Mouse (Mus musculus): ENCODE data around the gene Capn8. TPM values are rescaled to one million over a fixed set of nuclear protein-coding genes. Genes with fewer than 3 reads are reported as not detected.

The Capn8 gene
- polyA plus RNA-seq, 1 experiment from 2014 or later = not detected

DNA sequence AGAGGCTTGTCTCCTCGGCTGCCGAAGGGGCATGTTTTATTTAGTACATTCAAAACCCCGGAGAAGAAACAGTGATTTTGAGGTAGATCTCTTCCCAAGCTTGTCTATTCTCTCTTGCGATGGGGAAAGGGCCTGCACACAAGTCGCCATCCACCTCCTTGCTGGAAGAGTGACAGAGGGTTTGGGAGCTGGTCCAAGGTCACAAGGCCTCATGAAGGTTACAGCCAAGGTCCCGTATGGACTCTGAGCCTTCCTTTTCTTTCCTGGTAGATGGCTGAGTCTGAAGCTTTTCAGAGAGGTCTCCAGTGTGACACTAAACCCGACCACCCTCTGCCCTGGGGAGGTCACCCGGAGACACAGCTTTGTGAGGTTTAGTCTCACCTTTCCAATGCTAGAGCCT, 56.4 kb downstream of the Capn8 start:
- 88% methylated on average over 8 of the region's 8 CpGs for WGBS

DNA sequence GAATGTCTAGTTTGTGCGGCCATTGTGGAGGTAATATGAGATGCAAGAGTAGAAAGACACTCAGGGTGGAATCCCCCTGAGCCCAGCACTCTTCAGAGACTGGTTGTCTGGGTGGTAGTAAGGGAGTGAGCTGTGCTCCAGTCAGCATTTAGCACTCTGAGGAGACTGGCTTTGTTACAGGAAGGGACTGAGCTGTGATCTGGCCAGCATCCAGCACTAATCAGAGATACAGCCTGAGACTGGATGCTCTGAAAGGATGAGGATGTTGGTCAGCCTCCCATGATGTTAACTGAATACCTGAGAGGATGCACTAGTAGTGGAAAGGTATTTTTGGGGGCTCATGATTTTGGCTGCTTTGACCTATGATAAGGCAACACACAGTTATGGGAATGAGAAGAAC, 61.4 kb downstream of the Capn8 start:
- 0 out of 2 replicates have a peak, but pooled peaks have one; percentile 26 for ATAC-seq (ENCODE audit: insufficient number of reproducible peaks, insufficient read depth, low FRiP score, low read depth)
- no peaks in the 10 kb centered on the region for H3K27me3 ChIP-seq (ENCODE audit: control insufficient read depth, insufficient read depth, low read length)
- no peak overlapping the region for H3K4me2 ChIP-seq (ENCODE audit: low read length)
- H3K9me3 ChIP-seq (ENCODE audit: control insufficient read depth, low read length) = no peaks in the 10 kb centered on the region
- 57% methylated on average over 1 of the region's 1 CpGs for WGBS
- H3K36me3 ChIP-seq (ENCODE audit: control insufficient read depth, insufficient read depth, low read length) = no peaks in the 10 kb centered on the region
- H3K4me3 ChIP-seq (ENCODE audit: control insufficient read depth in 1 of 2, insufficient read depth in 1 of 2, low read depth in 1 of 2, low read length in 2 of 2) = no peak overlapping the region
- no peaks in the 10 kb centered on the region for H3K4me1 ChIP-seq (ENCODE audit: control insufficient read depth in 2 of 2, insufficient read depth in 2 of 2, low read length in 2 of 2)
- no peak overlapping the region for H3K9ac ChIP-seq (ENCODE audit: low read length)
- no peak overlapping the region for H3K27ac ChIP-seq (replicated peaks in 1 of 2; ENCODE audit: control insufficient read depth in 1 of 2, insufficient read depth in 1 of 2, low read depth in 2 of 2, low read length in 2 of 2)

More for the DNA sequence above, 56.4 kb downstream of the Capn8 start:
- Histone ChIP-seq H3K27ac (replicated peaks in 1 of 2; ENCODE audit: control insufficient read depth in 1 of 2, insufficient read depth in 1 of 2, low read depth in 2 of 2, low read length in 2 of 2) (no peak overlapping the region), H3K4me1 (ENCODE audit: control insufficient read depth in 2 of 2, insufficient read depth in 2 of 2, low read length in 2 of 2) (no peaks in the 10 kb centered on the region; a peak in 1 of 4 replicates), H3K4me3 (ENCODE audit: control insufficient read depth in 1 of 2, insufficient read depth in 1 of 2, low read depth in 1 of 2, low read length in 2 of 2) (no peak overlapping the region), H3K4me2 (ENCODE audit: low read length) (no peak overlapping the region), H3K36me3 (ENCODE audit: control insufficient read depth, insufficient read depth, low read length) (no peaks in the 10 kb centered on the region), H3K9ac (ENCODE audit: low read length) (no peak overlapping the region), H3K9me3 (ENCODE audit: control insufficient read depth, low read length) (peaks cover 7% of the 10 kb centered on the region; the same call in 1 of the 2 replicates), H3K27me3 (ENCODE audit: control insufficient read depth, insufficient read depth, low read length) (no peaks in the 10 kb centered on the region)
- ATAC-seq (ENCODE audit: insufficient number of reproducible peaks, insufficient read depth, low FRiP score, low read depth) = no peak

DNA sequence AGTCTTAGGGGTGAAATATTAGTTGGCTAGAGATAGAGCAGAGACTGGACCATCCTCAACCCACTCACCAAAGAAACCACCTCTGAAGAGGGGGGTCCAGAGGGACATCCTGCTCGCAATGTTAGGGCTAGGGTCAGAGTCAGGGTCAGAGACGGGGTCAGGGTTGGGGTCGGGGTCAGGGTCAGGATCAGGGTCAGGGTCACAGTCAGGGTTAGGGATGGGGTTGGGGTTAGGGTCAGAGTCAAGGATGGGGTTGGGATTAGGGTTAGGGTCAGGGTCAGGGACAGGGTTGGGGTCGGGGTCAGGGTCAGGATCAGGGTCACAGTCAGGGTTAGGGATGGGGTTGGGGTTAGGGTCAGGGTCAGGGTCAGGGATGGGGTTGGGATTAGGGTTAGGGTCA, 64.4 kb downstream of the Capn8 start:
- no peak overlapping the region for H3K27ac ChIP-seq (replicated peaks in 1 of 2; ENCODE audit: control insufficient read depth in 1 of 2, insufficient read depth in 1 of 2, low read depth in 2 of 2, low read length in 2 of 2)
- ATAC-seq (ENCODE audit: insufficient number of reproducible peaks, insufficient read depth, low FRiP score, low read depth) = no peak
- no peaks in the 10 kb centered on the region for H3K27me3 ChIP-seq (ENCODE audit: control insufficient read depth, insufficient read depth, low read length)
- 87% methylated on average over 4 of the region's 4 CpGs for WGBS
- H3K4me3 ChIP-seq (ENCODE audit: control insufficient read depth in 1 of 2, insufficient read depth in 1 of 2, low read depth in 1 of 2, low read length in 2 of 2) = no peak overlapping the region
- H3K4me1 ChIP-seq (ENCODE audit: control insufficient read depth in 2 of 2, insufficient read depth in 2 of 2, low read length in 2 of 2) = peaks cover 3% of the 10 kb centered on the region in 2 experiments; a peak in 2 of 4 replicates
- H3K36me3 ChIP-seq (ENCODE audit: control insufficient read depth, insufficient read depth, low read length) = no peaks in the 10 kb centered on the region
- no peaks in the 10 kb centered on the region for H3K9me3 ChIP-seq (ENCODE audit: control insufficient read depth, low read length)
- H3K4me2 ChIP-seq (ENCODE audit: low read length) = no peak overlapping the region
- no peak overlapping the region for H3K9ac ChIP-seq (ENCODE audit: low read length)

GRCm38 (mm10) chr1:182633712-182634294, 69.0 kb downstream of the Capn8 start:
- no peak for ATAC-seq (ENCODE audit: insufficient number of reproducible peaks, insufficient read depth, low FRiP score, low read depth)
- Histone ChIP-seq H3K4me3 (ENCODE audit: control insufficient read depth in 1 of 2, insufficient read depth in 1 of 2, low read depth in 1 of 2, low read length in 2 of 2) (no peak overlapping the region), H3K27ac (replicated peaks in 1 of 2; ENCODE audit: control insufficient read depth in 1 of 2, insufficient read depth in 1 of 2, low read depth in 2 of 2, low read length in 2 of 2) (no peak overlapping the region), H3K36me3 (ENCODE audit: control insufficient read depth, insufficient read depth, low read length) (no peaks in the 10 kb centered on the region), H3K4me1 (ENCODE audit: control insufficient read depth in 2 of 2, insufficient read depth in 2 of 2, low read length in 2 of 2) (peaks cover 3% of the 10 kb centered on the region in 2 experiments; a peak in 2 of 4 replicates), H3K27me3 (ENCODE audit: control insufficient read depth, insufficient read depth, low read length) (no peaks in the 10 kb centered on the region), H3K4me2 (ENCODE audit: low read length) (no peak overlapping the region), H3K9ac (ENCODE audit: low read length) (no peak overlapping the region), H3K9me3 (ENCODE audit: control insufficient read depth, low read length) (no peaks in the 10 kb centered on the region)
- WGBS = 49% methylated on average over 12 of the region's 12 CpGs

- WGBS = 74% methylated on average over 7 of the region's 7 CpGs
Observed at GRCm38 (mm10) chr1:182639016-182639415, 74.2 kb downstream of the Capn8 start.

DNA sequence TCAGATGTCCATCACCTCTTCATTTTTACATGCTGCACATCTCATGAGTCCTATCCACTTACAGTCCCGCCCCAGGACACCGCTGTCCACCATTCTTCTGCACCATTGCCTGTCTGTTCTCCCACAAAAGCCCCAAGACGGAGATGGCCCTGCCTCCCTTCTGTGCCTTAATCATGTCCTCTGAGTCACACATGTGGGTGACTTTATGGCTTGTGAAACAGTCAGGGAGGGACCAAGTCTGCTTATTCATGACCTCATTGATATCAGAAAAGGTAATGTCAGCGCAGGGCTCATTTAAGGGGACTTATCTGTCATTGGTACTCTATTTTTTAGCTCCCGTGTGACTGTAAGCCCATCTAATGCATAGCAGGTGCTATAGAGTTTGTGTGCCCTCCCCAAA, 74.6 kb downstream of the Capn8 start:
- WGBS = 82% methylated on average over 5 of the region's 5 CpGs
- Histone ChIP-seq H3K36me3 (ENCODE audit: control insufficient read depth, insufficient read depth, low read length) (no peaks in the 10 kb centered on the region), H3K27ac (replicated peaks in 1 of 2; ENCODE audit: control insufficient read depth in 1 of 2, insufficient read depth in 1 of 2, low read depth in 2 of 2, low read length in 2 of 2) (no peak overlapping the region), H3K9me3 (ENCODE audit: control insufficient read depth, low read length) (no peaks in the 10 kb centered on the region), H3K9ac (ENCODE audit: low read length) (no peak overlapping the region), H3K4me3 (ENCODE audit: control insufficient read depth in 1 of 2, insufficient read depth in 1 of 2, low read depth in 1 of 2, low read length in 2 of 2) (no peak overlapping the region), H3K4me2 (ENCODE audit: low read length) (no peak overlapping the region), H3K4me1 (ENCODE audit: control insufficient read depth in 2 of 2, insufficient read depth in 2 of 2, low read length in 2 of 2) (no peaks in the 10 kb centered on the region; a peak in 1 of 4 replicates), H3K27me3 (ENCODE audit: control insufficient read depth, insufficient read depth, low read length) (no peaks in the 10 kb centered on the region)
- no peak for ATAC-seq (ENCODE audit: insufficient number of reproducible peaks, insufficient read depth, low FRiP score, low read depth)

More at GRCm38 (mm10) chr1:182639016-182639415, 74.2 kb downstream of the Capn8 start:
- Histone ChIP-seq H3K36me3 (ENCODE audit: control insufficient read depth, insufficient read depth, low read length) (no peaks in the 10 kb centered on the region), H3K4me2 (ENCODE audit: low read length) (no peak overlapping the region), H3K27me3 (ENCODE audit: control insufficient read depth, insufficient read depth, low read length) (no peaks in the 10 kb centered on the region), H3K9me3 (ENCODE audit: control insufficient read depth, low read length) (no peaks in the 10 kb centered on the region), H3K9ac (ENCODE audit: low read length) (no peak overlapping the region), H3K4me1 (ENCODE audit: control insufficient read depth in 2 of 2, insufficient read depth in 2 of 2, low read length in 2 of 2) (no peaks in the 10 kb centered on the region; a peak in 1 of 4 replicates), H3K4me3 (ENCODE audit: control insufficient read depth in 1 of 2, insufficient read depth in 1 of 2, low read depth in 1 of 2, low read length in 2 of 2) (no peak overlapping the region), H3K27ac (replicated peaks in 1 of 2; ENCODE audit: control insufficient read depth in 1 of 2, insufficient read depth in 1 of 2, low read depth in 2 of 2, low read length in 2 of 2) (no peak overlapping the region)
- ATAC-seq (ENCODE audit: insufficient number of reproducible peaks, insufficient read depth, low FRiP score, low read depth) = no peak

DNA sequence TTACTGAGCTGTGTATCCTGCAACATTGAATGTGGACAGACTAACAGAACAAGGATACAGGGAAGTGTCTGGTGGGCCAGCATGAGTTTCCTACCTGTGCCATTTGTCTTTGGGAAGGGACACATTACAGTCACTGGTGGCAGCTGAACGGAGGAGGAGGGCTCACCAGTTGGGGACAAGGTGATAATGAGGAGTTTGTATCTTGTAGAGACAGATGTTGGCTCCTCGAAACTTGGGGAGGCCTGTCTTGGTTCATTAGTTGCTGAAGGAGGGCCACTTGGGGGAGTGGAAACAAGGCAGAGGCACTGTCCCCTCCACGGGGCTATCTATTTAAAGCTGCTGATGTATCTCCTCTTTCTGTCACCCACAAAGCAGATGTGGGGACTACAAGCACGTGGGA, 75.3 kb downstream of the Capn8 start:
- no peak overlapping the region for H3K4me3 ChIP-seq (ENCODE audit: control insufficient read depth in 1 of 2, insufficient read depth in 1 of 2, low read depth in 1 of 2, low read length in 2 of 2)
- no peak overlapping the region for H3K9ac ChIP-seq (ENCODE audit: low read length)
- H3K4me1 ChIP-seq (ENCODE audit: control insufficient read depth in 2 of 2, insufficient read depth in 2 of 2, low read length in 2 of 2) = no peaks in the 10 kb centered on the region; a peak in 1 of 4 replicates
- no peaks in the 10 kb centered on the region for H3K27me3 ChIP-seq (ENCODE audit: control insufficient read depth, insufficient read depth, low read length)
- H3K9me3 ChIP-seq (ENCODE audit: control insufficient read depth, low read length) = no peaks in the 10 kb centered on the region
- no peak overlapping the region for H3K4me2 ChIP-seq (ENCODE audit: low read length)
- no peak for ATAC-seq (ENCODE audit: insufficient number of reproducible peaks, insufficient read depth, low FRiP score, low read depth)
- 51% methylated on average over 4 of the region's 4 CpGs for WGBS
- H3K27ac ChIP-seq (replicated peaks in 1 of 2; ENCODE audit: control insufficient read depth in 1 of 2, insufficient read depth in 1 of 2, low read depth in 2 of 2, low read length in 2 of 2) = no peak overlapping the region
- no peaks in the 10 kb centered on the region for H3K36me3 ChIP-seq (ENCODE audit: control insufficient read depth, insufficient read depth, low read length)

DNA sequence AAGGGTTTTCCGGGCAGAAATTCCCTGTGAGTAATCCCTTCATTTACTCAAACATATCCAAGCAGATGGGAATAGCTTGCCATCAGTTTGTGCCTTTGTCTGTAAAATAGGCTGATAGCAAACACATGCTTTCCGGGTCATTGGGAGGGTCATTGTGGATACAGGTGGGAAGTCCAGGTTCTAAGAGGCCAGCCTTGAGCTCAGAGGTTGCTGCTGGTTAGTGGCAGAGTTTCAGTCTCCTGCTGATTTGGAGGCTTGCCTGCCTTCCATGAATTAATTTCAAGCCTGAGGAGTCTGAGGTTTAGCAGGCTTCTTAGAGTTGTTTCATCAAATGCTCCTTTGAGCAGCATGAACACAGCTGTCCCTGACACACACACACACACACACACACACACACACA, 78.0 kb downstream of the Capn8 start:
- Histone ChIP-seq H3K4me1 (ENCODE audit: control insufficient read depth in 2 of 2, insufficient read depth in 2 of 2, low read length in 2 of 2) (no peaks in the 10 kb centered on the region; a peak in 1 of 4 replicates), H3K27me3 (ENCODE audit: control insufficient read depth, insufficient read depth, low read length) (no peaks in the 10 kb centered on the region), H3K9ac (ENCODE audit: low read length) (no peak overlapping the region), H3K4me2 (ENCODE audit: low read length) (no peak overlapping the region), H3K36me3 (ENCODE audit: control insufficient read depth, insufficient read depth, low read length) (no peaks in the 10 kb centered on the region), H3K9me3 (ENCODE audit: control insufficient read depth, low read length) (no peaks in the 10 kb centered on the region), H3K27ac (replicated peaks in 1 of 2; ENCODE audit: control insufficient read depth in 1 of 2, insufficient read depth in 1 of 2, low read depth in 2 of 2, low read length in 2 of 2) (no peak overlapping the region), H3K4me3 (ENCODE audit: control insufficient read depth in 1 of 2, insufficient read depth in 1 of 2, low read depth in 1 of 2, low read length in 2 of 2) (no peak overlapping the region)
- WGBS = 83% methylated on average over 2 of the region's 2 CpGs
- ATAC-seq (ENCODE audit: insufficient number of reproducible peaks, insufficient read depth, low FRiP score, low read depth) = no peak
